Mouse (Mus musculus): ENCODE data around the gene Ccn6.
A peak's percentile ranks its signal among the peaks of the same experiment; 100 is the strongest.

Ccn6 gene

DNA sequence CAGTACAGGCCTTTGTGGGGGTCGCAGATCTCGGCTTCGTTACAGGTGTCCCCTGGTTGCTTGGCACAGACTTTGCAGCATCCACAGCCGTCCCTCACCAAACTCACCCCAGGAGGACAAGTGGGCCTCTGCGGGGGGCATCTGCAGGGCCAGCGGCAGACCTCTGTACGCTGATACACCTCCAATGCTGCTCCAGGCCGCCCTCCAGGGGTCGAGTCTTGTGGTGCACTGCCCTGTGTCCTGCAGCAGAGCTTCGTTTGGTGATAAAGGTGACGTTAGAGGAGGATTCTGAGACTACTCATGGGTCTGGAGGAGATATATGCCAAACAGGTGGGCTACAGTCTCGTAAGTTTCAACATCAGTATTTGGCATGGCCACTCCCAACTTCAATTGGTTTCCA, 5.3 kb downstream of the Ccn6 start:
- no peak for DNase-seq

DNA sequence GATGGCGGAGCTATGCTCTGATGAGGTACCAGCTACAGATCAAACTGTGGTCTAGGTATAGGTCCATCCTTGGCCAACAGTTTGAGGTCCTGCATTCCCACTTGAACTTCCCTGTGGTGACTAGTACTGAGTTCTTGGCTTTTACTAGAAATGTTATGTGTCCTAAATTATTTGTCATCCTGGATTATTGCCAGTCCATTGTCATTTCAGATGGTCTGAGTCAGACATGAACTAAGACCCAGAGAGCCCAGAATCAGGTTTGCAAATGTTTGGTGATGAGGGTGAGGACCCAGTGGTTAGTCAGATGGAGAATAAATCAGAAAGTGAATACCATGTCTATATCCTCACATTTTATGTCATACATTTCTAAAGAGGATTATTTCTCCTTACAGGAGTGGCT, 6.3 kb downstream of the Ccn6 start:
- no peak for DNase-seq

DNA sequence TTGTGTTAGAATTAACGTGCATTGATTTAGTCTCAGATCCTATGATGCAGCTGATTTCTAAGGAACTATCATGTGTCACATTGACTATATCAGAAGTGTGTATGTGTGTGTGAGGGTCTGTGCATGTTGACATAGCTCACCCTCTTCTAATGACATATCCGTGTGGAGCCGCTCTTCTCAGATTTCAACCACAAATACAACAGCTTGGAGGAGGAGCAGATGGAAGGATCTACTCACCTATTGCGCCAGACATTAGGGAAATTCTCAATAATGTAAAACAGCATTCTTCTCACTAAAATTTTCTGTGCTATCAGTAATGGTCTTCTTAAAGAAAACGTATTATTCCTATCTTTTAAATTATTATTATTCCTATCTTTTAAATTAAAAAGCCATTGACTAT, 6.9 kb downstream of the Ccn6 start:
- DNase-seq, result no peak

DNA sequence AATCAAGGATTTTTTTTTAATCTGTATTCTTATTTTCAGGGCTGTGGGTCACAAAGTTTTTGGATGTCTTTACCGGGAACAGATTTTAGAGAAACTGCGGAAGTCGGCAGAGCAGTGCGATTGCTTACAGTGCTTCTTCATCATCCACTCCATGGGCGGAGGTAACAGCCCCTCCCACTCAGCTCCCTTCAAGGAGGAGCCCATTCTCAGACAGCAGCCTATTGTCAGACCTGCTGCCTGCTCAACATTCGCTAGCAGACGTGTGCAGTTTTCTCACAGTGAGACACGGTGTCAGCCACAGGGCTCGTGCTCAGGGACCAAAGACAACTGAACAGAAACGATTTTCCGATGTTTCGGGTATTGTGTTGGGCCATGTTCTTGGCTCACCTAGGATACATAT, 21.4 kb downstream of the Ccn6 start:
- no peak for DNase-seq

GRCm38 (mm10) chr10:39141401-39141800, 22.2 kb downstream of the Ccn6 start:
- DNase-seq, result no peak

DNA sequence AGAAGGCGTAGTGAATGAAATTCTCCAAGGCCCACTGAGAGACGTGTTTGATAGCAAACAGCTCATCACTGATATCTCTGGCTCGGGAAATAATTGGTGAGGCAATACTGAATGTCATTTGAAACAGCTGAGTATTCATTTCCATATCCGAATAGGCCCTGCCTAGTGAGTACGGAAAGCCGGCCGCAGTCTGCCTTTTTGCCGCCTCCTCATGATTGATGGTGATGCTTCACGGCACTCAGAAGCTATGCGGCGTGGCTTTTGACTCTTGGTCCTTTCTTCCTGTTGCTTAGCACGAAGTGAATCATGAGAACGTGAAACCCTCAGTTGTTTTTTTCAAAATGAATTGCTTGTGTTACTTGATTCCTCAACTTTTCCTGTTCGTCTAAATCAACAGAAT, 22.8 kb downstream of the Ccn6 start:
- no peak for DNase-seq

DNA sequence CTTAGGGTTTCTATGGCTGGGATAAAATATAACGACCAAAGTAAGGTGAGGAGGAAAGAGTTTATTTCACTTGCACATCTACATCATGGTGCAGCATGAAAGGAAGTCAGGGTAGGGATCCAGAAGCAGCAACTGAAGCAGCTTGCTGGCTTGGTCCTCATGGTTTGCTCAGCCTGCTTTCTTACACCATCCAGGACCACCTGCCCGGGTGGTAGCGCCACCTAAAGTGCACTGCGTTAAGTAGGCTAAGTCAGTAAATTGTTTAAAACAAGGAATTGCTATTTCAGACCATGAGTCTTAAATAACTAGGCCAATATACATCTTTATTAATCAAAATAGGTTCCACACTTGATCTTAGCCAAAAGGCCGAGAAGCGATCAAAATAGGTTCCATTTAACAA, 24.8 kb downstream of the Ccn6 start:
- no peak for DNase-seq

GRCm38 (mm10) chr10:39137766-39138165, 25.8 kb downstream of the Ccn6 start:
- DNase-seq, result no peak

GRCm38 (mm10) chr10:39133462-39134310, 29.9 kb downstream of the Ccn6 start, which contains the start of the genes Fam229b and Tube1:
Fam229b (minus strand) TSS chr10:39133914.
Tube1 (plus strand) TSS chr10:39133976.
- DNase-seq, result peak; percentile 94

DNA sequence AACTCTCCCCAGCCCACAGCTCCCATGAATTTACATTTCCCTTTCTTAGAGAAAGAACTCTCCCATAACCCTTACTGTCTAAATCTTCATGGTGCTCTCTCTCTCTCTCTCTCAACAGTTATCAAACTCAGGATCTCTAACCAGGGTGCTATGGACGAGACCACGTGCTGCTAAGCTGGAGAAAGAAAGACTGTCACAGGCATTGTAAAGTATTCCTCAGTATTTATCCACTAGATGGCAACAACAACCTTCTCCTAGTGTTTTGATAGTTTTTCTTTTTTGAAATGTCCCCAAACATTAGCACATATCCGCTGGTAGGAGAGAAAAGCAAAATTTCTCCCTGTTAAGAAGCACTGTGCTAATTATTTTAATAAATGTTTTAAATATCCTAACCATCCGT, 42.2 kb downstream of the Ccn6 start:
- no peak for DNase-seq

DNA sequence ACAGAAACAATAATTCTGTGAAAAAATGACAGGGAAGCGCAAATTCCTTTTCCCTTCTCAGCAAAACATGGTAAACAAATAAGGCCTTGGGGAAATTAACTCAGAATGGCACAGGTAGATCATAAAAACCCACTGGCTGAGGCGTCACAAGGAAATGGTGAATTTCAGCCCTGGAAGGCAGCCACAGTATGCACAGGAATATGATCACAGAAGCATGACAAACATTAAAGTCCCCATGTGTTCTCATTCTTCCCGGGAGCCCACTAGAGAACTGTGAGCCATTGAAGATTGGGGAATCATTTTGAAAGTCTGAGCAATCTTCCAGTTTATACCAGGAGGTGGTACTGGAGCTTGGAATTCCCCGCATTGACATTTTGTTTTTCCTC, 54.1 kb downstream of the Ccn6 start:
- DNase-seq, result no peak

DNA sequence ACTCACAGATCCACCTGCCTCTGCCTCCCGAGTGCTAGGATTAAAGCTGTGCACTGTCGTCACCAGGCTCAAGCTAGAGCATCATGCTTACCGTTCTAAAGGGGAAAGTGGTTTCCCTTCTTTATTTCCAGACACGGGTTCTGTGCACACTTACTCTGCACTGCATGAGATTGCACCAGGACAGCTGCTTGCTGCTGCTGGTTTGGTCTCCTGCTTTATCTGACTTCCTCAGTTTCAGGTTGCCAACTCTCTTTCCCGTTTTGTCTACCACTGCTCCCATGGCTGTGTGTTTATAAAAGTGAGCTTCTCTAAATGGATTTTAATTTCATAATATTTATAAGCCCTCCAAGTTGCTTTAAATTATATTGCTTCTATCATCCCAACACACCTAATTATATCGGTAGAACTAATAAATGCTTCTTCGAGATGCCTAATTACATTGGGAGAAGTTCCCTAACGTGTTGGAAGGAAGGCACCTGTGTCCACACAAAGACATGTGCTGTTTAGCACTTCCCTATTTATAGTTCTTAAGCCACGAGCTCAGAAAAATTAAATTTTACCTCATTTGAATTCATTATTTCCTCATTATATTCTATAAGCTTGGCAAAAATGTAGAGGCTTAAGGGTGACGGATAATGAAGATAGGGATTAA, 54.6 kb downstream of the Ccn6 start:
- DNase-seq, result no peak

GRCm38 (mm10) chr10:39106935-39107334, 56.7 kb downstream of the Ccn6 start:
- no peak for DNase-seq

- no peak for DNase-seq
Observed at GRCm38 (mm10) chr10:39106413-39106812, 57.2 kb downstream of the Ccn6 start.

GRCm38 (mm10) chr10:39104803-39105449, 58.7 kb downstream of the Ccn6 start:
- no peak for DNase-seq
